Mouse (Mus musculus): ENCODE results near the gene Cfap20. TPM values are rescaled to one million over a fixed set of nuclear protein-coding genes. Genes with fewer than 3 reads are reported as not detected.

Cfap20 gene
- polyA plus RNA-seq, 1 experiment from 2014 or later: 138 TPM

DNA sequence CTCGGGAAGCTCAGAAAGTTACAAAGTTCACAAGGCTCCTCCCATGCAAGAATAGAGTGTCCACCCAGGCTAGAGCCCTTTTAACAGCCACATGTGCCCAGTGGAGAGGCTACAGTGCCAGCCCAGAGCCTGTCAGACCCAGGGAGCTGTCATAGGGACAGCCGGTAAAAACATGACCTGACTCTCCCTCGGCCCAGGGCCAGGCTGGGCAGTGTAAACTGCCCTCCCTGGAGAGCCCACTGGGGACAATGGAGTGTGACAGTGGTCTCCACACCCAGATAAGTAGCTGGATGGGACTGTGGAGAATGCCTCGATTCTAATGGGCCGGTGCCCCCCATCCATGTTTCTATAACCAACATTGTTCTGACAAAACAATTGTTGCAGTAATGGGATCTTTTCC lies 25.2 kb downstream of the Cfap20 start:
- H3K4me2 ChIP-seq (replicated peaks; ENCODE audit: low read depth, low read length): no peak overlapping the region
- no peak overlapping the region for H3K9ac ChIP-seq (replicated peaks; ENCODE audit: low read depth)
- no peak overlapping the region for H3K4me3 ChIP-seq (ENCODE audit: low read depth, low read length)
- ATAC-seq (peak; percentile 95), DNase-seq (ENCODE audit: low spot score) (peak; percentile 69)
- H3K9me3 ChIP-seq (ENCODE audit: low read length): no peaks in the 10 kb centered on the region
- no peak overlapping the region for H3K27ac ChIP-seq (ENCODE audit: low read length)
- TF ChIP-seq EP300 (IDR thresholded peaks at IDR 0.05) (peak; percentile 63; the same call in 1 of the 2 replicates), CTCF (IDR thresholded peaks at IDR 0.05) (peak; percentile 41)
- H3K27me3 ChIP-seq (replicated peaks; ENCODE audit: insufficient read depth, low read length): no peaks in the 10 kb centered on the region
- no peaks in the 10 kb centered on the region for H3K4me1 ChIP-seq (ENCODE audit: insufficient read depth, low read depth, low read length)
- WGBS: 52% methylated on average over 5 of the region's 5 CpGs
- H3K36me3 ChIP-seq (ENCODE audit: insufficient read depth, low read length): no peaks in the 10 kb centered on the region

DNA sequence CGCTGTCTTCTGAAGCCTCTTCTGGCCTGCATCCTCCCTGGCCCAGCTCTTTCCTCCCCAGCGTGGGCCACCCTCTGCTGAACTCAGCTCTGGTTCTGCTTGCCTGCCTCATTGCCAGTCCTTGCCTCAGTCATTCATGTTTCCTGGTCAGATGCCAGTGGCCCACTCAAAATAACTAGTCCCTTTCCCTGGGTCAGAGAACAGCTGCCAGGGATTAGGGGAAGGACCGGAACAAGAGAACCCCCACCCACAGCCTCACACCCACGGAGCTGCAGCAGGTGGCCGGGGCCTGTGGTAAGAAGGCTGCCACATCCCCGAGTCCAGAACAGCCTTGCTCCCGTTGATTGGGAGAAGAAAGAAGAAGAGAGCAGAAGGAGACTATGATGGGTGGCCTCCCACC lies 33.6 kb downstream of the Cfap20 start:
- no peak overlapping the region for H3K9ac ChIP-seq (replicated peaks; ENCODE audit: low read depth)
- WGBS: 77% methylated on average over 7 of the region's 7 CpGs
- no peak for ATAC-seq

DNA sequence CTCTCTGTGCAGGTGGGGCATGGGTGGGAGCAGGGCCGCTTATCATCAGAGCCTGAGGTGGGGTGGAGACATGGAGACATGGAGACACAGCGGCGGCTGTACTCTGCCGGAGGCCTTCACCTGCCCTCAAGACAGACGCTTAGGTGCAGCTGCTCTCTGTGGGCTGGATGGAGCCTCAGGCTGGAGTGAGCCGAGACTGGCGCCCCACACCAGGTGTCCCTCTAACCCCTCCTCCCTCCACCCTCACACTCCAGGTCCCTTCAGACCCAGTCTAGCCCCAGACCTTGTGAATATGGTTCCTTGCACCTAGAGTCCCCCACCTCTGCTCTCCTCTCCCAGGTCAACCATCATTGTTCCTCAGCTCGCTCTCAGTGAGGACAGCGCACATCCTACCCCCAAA lies 35.5 kb downstream of the Cfap20 start:
- Histone ChIP-seq H3K4me1 (ENCODE audit: insufficient read depth, low read depth, low read length) (peaks cover 5% of the 10 kb centered on the region; the same call in 1 of the 2 replicates), H3K4me2 (replicated peaks; ENCODE audit: low read depth, low read length) (no peak overlapping the region), H3K4me3 (ENCODE audit: low read depth, low read length) (no peak overlapping the region), H3K9me3 (ENCODE audit: low read length) (no peaks in the 10 kb centered on the region), H3K27ac (ENCODE audit: low read length) (no peak overlapping the region), H3K27me3 (replicated peaks; ENCODE audit: insufficient read depth, low read length) (no peaks in the 10 kb centered on the region), H3K36me3 (ENCODE audit: insufficient read depth, low read length) (no peaks in the 10 kb centered on the region), H3K9ac (replicated peaks; ENCODE audit: low read depth) (no peak overlapping the region)
- TF ChIP-seq EP300 (IDR thresholded peaks at IDR 0.05) (no peak), CTCF (IDR thresholded peaks at IDR 0.05) (no peak)
- WGBS: 85% methylated on average over 9 of the region's 9 CpGs
- ATAC-seq (no peak), DNase-seq (ENCODE audit: low spot score) (no peak)

More for the DNA sequence above, 33.6 kb downstream of the Cfap20 start:
- no peak for TF ChIP-seq CTCF (IDR thresholded peaks at IDR 0.05)
- TF ChIP-seq EP300 (IDR thresholded peaks at IDR 0.05): no peak
- Histone ChIP-seq H3K4me2 (replicated peaks; ENCODE audit: low read depth, low read length) (no peak overlapping the region), H3K27ac (ENCODE audit: low read length) (no peak overlapping the region), H3K4me3 (ENCODE audit: low read depth, low read length) (no peak overlapping the region), H3K36me3 (ENCODE audit: insufficient read depth, low read length) (no peaks in the 10 kb centered on the region), H3K27me3 (replicated peaks; ENCODE audit: insufficient read depth, low read length) (no peaks in the 10 kb centered on the region), H3K9me3 (ENCODE audit: low read length) (no peaks in the 10 kb centered on the region), H3K4me1 (ENCODE audit: insufficient read depth, low read depth, low read length) (no peaks in the 10 kb centered on the region)
- DNase-seq (ENCODE audit: low spot score): no peak

DNA sequence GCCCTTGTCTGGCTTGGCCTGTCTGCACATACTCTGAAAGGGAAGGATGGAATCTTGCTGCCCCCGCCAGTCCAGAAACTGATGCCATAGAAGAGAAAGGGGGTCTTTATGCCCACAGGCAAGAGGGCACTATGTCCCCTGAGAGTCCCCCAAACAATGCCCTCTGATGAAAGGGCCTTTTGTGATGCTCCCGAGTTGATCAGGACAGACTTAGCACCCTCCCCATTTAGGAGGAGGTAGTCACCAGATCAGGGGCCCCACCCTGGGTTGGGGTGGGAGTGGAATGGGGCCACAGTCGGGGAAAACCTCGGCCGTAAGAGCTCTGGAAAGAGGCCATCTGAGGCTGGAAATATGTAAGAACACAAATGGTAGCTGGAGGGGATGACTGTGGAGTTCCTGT lies 37.5 kb downstream of the Cfap20 start:
- H3K27ac ChIP-seq (ENCODE audit: low read length): no peak overlapping the region

DNA sequence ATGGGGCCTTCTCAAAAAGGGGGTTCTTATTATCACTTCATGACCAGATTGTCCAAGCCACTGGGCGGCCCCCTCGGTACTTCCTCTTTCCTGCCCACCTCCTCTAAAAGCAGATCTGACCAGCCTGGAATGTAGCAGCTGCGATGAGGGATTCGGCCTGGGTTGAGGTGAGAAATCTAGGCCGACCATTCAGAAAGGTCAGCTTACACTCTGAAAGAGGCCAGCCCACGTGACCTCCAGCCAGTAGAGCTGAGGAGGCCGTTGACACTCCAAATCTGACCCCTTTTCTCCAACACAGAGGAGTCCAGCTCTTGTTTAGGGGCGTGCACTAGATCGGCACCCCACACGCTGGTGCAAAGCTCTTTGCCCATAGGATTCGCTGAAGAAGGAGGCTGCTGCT lies 37.9 kb downstream of the Cfap20 start:
- H3K4me3 ChIP-seq (ENCODE audit: low read depth, low read length): no peak overlapping the region
- TF ChIP-seq EP300 (IDR thresholded peaks at IDR 0.05) (0 out of 2 replicates have a peak, but pooled peaks have one; percentile 1), CTCF (IDR thresholded peaks at IDR 0.05) (no peak)
- no peak overlapping the region for H3K27ac ChIP-seq (ENCODE audit: low read length)
- peaks cover 5% of the 10 kb centered on the region; the same call in 1 of the 2 replicates for H3K4me1 ChIP-seq (ENCODE audit: insufficient read depth, low read depth, low read length)
- no peak overlapping the region for H3K9ac ChIP-seq (replicated peaks; ENCODE audit: low read depth)
- H3K27me3 ChIP-seq (replicated peaks; ENCODE audit: insufficient read depth, low read length): no peaks in the 10 kb centered on the region
- no peak overlapping the region for H3K4me2 ChIP-seq (replicated peaks; ENCODE audit: low read depth, low read length)
- ATAC-seq: no peak
- DNase-seq (ENCODE audit: low spot score): no peak
- no peaks in the 10 kb centered on the region for H3K36me3 ChIP-seq (ENCODE audit: insufficient read depth, low read length)
- WGBS: 39% methylated on average over 11 of the region's 11 CpGs
- H3K9me3 ChIP-seq (ENCODE audit: low read length): no peaks in the 10 kb centered on the region

More for the DNA sequence above, 37.5 kb downstream of the Cfap20 start:
- no peak for ATAC-seq
- no peak for TF ChIP-seq CTCF (IDR thresholded peaks at IDR 0.05)
- TF ChIP-seq EP300 (IDR thresholded peaks at IDR 0.05): no peak
- DNase-seq (ENCODE audit: low spot score): no peak
- WGBS: 58% methylated on average over 5 of the region's 5 CpGs
- Histone ChIP-seq H3K4me1 (ENCODE audit: insufficient read depth, low read depth, low read length) (peaks cover 5% of the 10 kb centered on the region; the same call in 1 of the 2 replicates), H3K36me3 (ENCODE audit: insufficient read depth, low read length) (no peaks in the 10 kb centered on the region), H3K9ac (replicated peaks; ENCODE audit: low read depth) (no peak overlapping the region), H3K27me3 (replicated peaks; ENCODE audit: insufficient read depth, low read length) (no peaks in the 10 kb centered on the region), H3K4me3 (ENCODE audit: low read depth, low read length) (no peak overlapping the region), H3K4me2 (replicated peaks; ENCODE audit: low read depth, low read length) (no peak overlapping the region), H3K9me3 (ENCODE audit: low read length) (no peaks in the 10 kb centered on the region)

DNA sequence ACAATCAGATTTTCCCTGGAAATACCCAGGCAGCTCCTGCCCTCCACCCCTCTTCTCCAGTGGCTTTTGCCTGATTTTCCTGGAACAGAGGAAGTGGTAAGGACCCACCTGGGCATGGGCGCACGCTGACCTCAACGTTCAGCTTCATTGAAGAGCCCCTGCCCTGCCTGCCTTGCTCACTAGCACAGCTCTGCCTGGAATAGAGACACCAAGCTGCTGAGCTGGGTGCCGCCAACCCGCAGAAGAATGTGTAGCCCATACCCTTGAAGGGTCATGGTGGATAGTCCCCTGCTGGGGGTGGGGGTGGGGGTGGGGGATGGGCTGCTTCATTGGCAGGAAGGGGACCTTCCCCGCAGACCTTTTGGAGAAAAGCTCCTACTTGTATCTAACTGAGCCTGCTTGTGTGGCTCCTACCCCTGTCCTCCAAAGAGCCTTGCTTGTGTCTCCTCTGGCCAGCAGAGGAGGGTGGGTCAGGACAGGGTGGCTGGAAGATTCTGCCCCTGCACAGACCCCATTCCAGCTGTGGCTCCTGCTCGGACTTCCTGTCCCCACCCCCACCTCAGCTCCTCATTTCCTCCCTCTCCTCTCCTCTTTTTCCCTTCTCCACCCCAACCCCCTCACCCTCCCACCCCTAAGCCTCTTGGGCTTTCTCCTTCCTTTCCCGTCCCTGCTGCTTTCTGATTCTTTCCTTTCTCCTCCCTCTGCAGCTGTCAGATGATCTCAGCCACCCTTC lies 39.3 kb downstream of the Cfap20 start:
- Histone ChIP-seq H3K27ac (ENCODE audit: low read length) (no peak overlapping the region), H3K9ac (replicated peaks; ENCODE audit: low read depth) (no peak overlapping the region), H3K4me1 (ENCODE audit: insufficient read depth, low read depth, low read length) (peaks cover 5% of the 10 kb centered on the region; the same call in 1 of the 2 replicates), H3K27me3 (replicated peaks; ENCODE audit: insufficient read depth, low read length) (no peaks in the 10 kb centered on the region), H3K9me3 (ENCODE audit: low read length) (no peaks in the 10 kb centered on the region), H3K4me2 (replicated peaks; ENCODE audit: low read depth, low read length) (no peak overlapping the region), H3K36me3 (ENCODE audit: insufficient read depth, low read length) (no peaks in the 10 kb centered on the region), H3K4me3 (ENCODE audit: low read depth, low read length) (no peak overlapping the region)
- ATAC-seq (peak; percentile 19; the same call in 1 of the 2 replicates), DNase-seq (ENCODE audit: low spot score) (no peak)
- WGBS: 13% methylated on average over 8 of the region's 8 CpGs
- no peak for TF ChIP-seq EP300 (IDR thresholded peaks at IDR 0.05)
- no peak for TF ChIP-seq CTCF (IDR thresholded peaks at IDR 0.05)

Data from lung, postnatal 0 days (tissue).